Mouse (Mus musculus): ENCODE measurements around the gene Pmvk. TPM values are rescaled to one million over a fixed set of nuclear protein-coding genes. Genes with fewer than 3 reads are reported as not detected.
"Not testable (repeated sequence)": the region's sequence is repeated elsewhere in the genome, so short reads cannot be mapped to it uniquely, and the experiment has no call there.

The Pmvk gene
- total RNA-seq, 2 experiments from 2014 or later, result 31.4 to 77.1 TPM

DNA sequence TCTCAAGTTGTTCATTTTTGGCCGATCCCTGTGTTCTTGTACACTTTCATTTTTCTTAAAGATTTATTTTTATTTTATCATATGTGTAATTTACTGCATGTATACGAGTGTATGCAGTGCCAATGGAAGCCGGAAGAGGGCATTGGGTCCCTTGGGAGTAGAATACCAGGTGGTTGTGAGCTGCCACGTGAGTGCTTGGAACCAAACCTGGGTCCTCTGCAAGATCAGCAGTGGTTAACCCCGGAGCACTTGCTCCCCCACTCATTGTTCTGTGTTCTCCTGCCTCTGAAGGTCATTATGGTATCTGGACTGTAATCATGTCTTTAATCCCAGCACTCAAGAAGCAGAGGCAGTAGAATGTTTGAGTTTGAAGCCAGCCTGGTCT lies 29.2 kb upstream of the Pmvk start:
- no peak for DNase-seq (ENCODE audit: low spot score in 2 of 2)

DNA sequence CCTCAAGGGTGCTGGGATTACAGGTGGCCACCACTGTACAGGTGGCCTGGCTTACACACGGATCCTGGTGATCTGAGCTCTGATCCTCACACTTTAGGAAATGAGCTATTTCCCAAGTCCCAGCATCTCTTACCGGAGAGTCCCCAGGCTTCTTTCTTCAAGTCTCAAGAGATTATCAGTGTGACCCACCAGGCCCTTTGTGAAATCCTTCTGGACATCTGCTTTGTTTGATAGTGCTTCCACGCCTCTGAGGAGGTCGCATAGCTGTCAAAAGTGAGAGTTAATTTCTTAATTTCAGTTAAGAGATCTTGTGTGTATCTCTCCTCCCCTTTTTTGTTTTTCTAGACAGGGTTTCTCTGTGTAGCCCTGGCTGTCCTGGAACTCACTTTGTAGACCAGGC lies 28.5 kb upstream of the Pmvk start:
- no peak for DNase-seq (ENCODE audit: low spot score in 2 of 2)

DNA sequence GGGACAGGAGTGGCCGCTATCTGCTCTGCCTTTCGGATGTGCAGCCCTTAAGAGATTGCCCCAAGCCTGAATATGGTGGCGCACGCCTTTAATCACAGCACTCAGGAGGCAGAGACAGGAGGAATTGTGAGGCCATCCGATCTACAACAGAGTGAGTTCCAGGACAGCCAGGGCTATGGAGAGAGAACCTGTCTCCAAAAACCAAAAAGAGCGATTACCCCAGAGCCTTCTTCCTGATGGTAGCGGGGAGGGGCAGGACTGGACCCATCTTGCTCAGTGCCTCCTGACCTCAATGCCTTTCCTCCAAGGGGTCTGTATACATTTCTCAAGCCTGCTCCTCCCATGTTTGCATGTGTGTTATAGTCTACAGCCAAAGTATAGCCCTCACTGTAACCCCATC lies 25.3 kb upstream of the Pmvk start:
- not testable (repeated sequence) for DNase-seq (ENCODE audit: low spot score in 2 of 2)

DNA sequence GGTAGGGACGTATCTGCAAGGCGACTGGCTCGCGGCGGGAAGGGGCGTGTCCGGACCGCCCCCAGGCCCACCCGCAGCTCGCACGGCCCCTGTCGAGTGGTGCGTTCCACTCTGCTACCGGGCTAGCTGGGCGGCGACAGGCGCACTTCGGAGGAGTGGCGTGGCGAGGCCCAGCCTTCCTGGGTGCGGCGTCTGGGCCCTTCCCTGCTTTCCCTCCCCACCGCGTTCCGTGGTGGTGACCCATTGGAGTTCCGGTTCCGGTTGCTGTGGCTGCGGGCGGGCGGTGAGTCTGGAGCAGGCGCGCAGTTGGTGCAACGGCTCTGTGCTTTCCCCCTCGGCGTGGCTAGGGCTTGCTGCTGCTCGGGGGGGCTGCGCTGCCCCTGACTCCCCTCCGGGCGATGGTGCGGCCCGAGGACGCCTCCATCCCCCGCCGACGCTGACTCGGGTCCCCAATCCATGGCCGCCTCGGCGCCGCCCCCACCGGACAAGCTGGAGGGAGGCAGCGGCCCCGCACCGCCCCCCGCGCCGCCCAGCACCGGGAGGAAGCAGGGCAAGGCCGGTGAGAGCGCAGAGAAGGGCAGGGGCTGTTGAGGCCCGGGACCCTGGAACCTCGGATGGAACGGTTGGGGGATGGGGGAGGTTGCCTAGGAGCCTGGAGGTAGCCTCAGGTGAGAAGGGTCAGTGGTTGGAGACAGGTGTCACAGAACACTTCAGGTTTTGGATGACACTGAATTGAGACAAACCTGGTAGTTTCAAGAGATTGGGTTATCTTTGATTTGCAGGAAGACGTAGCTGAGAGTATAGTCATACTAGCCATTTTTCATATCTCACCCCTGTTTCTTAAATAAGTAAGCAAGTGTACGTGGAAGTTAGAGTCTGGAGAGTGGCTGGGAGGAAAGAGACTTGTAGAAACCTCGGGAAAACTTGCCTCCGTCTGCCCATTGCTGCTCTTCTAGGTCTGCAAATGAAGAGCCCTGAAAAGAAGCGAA lies 23.9 kb upstream of the Pmvk start, which contains the start of gene Pygo2:
Pygo2 (plus strand) TSS at position 44 of the 989 bp plus-strand sequence.
- peak; percentile 90 to 91 for DNase-seq (ENCODE audit: low spot score in 2 of 2)

DNA sequence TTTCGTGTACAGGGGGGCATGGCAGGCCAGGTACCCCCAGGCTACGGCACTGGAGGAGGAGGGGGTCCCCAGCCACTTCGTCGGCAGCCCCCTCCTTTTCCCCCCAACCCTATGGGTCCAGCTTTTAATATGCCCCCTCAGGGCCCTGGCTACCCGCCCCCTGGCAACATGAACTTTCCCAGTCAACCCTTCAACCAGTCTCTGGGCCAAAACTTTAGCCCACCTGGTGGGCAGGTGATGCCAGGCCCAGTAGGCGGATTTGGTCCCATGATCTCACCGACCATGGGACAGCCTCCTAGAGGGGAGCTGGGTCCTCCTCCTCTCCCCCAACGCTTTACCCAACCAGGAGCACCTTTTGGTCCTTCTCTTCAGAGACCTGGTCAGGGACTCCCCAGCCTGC lies 21.7 kb upstream of the Pmvk start:
- no peak for DNase-seq (ENCODE audit: low spot score in 2 of 2)

DNA sequence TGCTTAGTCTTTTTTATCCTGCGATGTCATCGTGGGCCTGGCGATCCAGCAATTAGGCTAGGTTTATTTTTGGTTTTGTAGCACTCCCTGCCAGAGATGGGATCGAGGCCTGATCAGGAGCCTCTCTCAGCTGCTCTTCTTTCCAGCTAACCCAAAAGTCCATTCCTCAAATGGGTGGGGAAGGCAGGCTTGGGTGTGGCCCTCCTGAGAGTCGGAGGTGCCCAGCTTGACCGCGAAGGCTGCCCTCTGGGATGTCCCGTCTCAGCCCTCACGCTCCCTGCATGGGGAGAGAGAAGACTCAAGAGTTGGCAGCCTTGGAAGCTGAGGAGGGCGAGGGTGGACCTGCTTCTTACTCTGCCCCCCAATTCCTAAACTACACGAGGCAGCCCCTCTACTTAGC lies 19.8 kb upstream of the Pmvk start:
- DNase-seq (ENCODE audit: low spot score in 2 of 2), result no peak

DNA sequence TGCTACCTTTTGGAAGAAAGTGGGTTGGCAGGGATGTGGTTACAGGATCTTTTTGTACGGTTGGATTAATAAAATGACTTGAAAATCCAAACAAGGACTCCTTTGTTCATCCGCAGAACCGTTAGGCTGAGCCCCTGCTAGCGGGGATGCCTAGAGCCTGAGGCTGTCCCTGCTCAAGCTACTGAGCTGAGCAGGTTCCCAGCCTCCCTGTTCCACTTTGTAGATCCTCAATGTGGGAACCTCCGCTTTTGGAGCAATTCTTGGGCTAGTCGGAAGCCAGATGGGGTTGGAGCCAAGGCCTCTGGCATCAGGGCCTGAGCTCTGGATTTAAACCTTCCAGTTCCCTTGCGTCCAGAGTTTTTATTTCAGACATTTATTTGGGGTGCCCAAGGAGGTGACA lies 19.3 kb upstream of the Pmvk start:
- DNase-seq (ENCODE audit: low spot score in 2 of 2), result no peak

DNA sequence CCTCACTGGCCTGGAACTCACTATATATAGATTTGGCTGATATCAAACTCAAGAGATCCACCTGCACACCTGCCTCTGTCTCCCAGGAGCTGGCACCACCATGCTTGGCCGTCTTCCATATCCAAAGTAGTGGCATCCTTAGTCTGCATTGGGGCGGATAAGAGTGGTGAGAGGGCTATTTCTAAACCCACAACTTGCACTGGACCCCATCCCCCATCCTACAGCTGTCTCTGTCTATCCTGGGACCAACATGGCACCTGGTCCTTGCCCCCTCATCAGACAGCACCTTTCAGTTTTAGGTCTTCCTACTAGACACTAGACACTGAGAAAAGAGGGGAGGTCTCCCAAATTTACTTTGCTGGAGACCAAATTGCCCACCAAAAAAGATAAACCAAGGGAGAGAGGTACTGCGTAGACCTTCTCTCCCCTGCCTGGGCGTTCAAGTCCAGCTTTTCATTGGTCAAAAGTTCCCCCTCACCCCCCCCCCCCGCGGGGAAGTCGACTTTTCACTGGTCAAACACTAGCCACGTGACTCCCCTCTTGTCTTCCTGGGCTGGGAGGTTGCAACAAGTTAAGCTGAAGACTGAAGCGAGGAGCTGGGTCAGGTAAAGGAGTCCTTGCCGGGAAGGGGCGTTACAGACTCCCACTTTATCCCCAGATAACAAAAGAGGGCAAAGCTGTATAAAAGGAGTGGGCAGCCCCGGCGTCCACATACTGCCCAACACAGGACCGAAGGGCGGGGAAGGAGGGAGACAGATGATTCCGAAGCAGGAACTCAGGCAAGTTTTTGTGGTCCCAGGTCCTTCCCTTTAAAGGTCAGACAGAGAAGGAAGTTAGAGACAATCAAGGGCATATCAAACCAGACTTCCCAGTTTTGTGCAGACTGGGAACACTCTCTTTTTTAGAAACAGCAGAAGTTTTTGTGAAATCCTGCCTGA lies 17.9 kb upstream of the Pmvk start, which contains the start of gene Pbxip1:
Pbxip1 (plus strand) TSS at position 531 of the 938 bp plus-strand sequence.
- peak; percentile 42 to 53 for DNase-seq (ENCODE audit: low spot score in 2 of 2)

DNA sequence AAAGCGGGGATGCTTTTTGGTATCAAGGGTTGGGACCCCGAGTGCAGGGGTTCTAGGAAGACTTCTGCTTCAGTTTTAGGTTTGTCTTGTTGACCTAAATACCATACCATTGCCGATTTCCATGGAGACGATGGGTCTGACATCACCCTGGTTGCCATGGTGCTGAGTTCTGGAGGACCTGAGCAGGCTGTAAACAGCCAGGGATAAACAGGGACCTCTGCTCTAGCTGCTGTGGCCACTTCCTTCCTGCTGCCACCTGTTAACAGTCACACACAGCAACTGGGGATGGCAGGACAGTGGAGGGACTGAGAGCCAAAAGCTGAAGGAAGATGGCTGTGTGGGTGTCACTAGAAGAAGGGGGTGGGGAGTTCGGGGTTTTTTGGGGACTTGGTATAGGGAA lies 17.1 kb upstream of the Pmvk start:
- no peak for DNase-seq (ENCODE audit: low spot score in 2 of 2)

DNA sequence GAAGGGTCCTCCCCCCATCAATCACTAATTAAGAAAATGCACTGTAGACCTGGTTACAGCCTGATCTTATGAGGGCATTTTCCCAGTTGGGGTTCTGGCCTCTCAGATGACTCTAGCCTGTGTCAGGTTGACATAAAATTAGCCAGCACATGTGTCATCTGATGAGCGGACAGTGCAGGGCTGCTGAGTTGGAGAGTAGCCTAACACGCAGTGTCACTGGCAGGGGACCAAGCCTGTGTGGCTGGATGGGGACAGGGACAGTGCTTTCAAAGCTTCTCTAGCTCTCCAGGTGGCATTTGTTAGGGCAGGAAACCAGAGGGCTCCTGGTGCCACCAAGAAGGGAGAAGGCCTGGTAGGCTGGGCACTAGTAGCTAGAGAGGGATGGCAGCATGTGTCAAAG lies 13.7 kb upstream of the Pmvk start:
- DNase-seq (ENCODE audit: low spot score in 2 of 2), result peak in 1 of 2 experiments; percentile 42

DNA sequence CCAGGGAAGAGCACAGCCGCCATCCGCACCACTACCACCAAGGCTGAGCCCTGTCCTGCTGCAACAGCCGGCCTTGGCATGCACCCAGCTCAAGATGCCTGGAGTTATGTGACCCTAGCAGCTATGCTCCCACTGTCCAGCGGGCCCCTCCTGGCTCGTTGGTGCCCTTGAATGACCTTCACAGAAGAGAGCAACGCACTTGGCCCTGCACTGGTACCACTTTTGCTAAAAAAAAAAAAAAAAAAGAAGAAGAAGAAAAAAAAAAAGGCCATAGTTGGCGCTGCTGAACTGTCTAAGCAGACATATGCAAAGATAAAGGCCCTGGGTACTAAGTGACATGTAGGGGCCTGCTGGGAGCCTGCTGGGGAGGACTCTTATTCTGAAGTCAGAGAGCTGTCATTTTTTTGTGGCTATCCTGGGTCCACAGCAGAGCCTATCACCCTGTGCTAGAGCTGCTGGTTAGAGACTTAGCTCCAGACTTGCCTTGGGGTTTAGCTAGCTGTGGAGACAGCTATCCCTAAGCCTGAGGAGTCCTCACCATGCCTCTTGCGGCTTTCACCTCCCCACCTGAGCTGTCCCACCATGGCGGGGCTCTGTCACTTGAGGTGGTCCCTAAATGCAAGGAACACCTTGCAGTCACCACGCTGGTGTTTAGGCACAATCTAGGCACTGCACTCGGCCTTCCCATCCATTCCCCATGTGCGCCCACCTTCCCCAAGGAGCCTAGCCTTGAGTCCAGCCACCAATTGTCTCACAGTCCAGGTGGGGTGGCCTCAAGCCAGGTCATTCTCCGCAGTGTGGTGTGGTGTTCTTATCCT lies 5.4 kb upstream of the Pmvk start:
- peak; percentile 51 to 53 for DNase-seq (ENCODE audit: low spot score in 2 of 2)

DNA sequence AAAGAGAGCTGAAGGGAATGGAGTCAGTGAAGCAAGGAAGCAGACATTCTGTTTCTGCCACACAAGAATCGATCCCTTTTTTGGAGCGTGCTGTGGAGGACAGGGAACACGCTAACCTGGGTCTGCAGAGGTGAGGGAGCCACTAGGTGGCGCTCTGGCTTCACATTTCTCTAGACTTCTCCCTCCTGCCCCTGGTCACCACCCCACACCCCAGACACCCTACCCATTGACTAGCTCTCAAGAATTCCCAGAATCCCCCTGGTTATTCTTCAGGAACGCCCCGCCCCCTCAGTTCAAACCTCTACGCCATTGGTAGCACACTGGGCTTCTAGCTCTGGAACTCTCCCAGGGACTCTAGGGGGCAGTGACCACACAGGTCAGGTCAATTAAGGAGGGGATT lies 4.8 kb upstream of the Pmvk start:
- DNase-seq (ENCODE audit: low spot score in 2 of 2), result peak; percentile 73 to 79

DNA sequence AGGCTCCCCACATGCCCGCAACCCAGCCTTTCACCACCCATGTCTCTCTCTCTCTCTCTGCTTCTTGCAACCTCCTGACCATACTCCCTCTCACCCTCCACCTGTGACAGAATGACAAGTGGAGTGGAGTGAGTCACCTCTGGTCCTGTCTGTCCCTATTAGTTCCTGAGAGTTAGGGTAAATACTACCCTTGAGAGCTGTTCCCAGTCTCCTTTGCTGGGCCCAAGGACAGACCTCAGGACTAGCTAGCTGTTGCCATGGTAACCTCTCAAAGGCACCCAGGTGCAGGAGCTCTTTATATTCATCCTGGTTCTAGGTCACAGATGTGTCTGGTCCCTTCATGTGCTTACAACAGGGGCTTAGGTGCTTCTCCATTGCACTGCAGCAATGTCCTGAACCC lies 2.4 kb upstream of the Pmvk start:
- no peak for DNase-seq (ENCODE audit: low spot score in 2 of 2)

DNA sequence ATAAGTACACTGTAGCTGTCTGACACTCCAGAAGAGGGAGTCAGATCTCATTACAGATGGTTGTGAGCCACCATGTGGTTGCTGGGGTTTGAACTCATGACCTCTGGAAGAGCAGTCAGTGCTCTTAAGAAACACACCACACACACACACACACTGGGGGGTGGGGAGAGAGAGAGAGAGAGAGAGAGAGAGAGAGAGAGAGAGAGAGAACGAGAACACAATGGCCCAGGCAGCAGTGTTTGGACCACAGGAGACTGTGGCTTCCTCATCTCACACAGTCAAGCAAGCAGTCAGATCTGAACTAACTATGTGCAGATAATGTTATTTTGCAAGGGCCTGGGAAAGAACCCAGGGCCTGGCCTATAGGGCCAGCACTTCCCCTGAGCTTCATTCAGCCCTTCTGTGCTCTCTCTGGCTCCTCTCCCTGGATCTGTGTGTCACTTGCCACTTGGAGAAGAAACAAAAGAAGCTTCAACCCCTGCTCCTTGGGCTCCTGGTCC lies 1.5 kb downstream of the Pmvk start:
- no peak for DNase-seq (ENCODE audit: low spot score in 2 of 2)

DNA sequence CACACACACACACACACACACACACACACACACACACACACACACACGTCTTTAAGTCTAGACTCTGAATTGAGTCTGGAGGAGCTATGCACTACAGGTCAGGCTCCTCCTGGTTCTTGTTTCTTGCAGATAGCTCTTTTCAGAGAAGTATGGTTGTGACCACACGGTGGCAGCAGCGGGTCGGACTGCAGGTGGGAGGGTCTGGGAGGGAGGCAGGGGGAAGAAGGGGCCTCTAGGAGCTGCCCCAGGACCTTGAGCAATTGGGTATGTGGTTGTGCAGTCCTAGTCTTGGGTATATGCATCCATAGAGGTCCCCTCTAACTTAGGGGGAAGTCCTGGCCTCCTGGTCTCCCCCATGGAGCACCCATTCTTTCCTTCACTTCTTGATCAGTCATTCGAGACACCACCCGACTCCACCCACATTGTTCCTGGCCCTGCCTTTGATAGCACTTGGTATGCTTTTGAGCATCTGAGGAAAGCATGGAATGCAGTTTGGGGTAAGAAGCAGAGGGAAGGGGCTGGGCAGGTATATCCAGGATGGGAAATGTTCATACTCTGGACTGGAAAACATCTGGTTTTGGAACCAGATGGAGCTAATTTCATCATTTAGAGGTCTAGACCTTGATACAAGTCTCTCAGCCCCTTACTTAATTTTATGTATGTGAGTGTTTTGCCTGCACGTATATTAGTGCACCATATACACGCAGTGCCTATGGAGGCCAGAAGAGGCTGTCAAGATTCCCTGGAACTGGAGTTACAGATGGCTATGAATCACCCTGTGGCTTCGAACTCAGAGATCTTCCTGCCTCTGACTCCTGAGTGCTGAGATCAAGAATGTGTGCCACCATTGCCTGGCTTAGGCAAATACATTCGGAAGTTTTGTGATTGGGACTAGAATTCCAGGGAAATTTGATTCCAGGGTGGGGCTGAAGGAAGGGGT lies 2.7 kb downstream of the Pmvk start:
- peak; percentile 68 to 72 for DNase-seq (ENCODE audit: low spot score in 2 of 2)

DNA sequence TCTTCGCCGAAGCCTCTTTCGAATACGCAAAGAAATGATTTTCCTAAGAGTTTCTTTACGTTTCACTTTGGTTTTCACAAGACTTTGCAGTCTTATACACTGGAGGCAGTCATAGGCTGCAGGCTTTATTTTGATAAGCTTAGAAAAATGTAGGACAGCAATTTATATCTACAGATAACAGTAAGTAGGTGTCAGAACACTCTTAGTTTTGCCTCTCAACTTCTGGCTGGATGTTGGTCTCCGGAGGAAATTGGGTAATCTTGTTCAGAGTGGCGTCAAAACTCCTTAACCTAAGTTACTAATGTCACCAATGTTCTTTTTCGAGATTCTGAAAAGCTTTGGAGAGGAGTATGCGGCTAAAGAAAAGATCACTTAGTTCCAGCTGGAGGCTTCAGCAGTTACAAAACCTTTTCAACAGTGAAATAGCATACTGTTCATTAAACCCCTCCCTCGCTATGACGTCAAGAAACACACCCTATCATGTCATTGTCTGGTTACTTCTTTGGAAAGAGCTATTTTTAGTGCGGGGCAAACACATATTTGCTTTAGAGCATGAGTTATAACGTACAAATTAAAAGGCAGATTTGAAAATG lies 4.1 kb downstream of the Pmvk start:
- no peak for DNase-seq (ENCODE audit: low spot score in 2 of 2)

DNA sequence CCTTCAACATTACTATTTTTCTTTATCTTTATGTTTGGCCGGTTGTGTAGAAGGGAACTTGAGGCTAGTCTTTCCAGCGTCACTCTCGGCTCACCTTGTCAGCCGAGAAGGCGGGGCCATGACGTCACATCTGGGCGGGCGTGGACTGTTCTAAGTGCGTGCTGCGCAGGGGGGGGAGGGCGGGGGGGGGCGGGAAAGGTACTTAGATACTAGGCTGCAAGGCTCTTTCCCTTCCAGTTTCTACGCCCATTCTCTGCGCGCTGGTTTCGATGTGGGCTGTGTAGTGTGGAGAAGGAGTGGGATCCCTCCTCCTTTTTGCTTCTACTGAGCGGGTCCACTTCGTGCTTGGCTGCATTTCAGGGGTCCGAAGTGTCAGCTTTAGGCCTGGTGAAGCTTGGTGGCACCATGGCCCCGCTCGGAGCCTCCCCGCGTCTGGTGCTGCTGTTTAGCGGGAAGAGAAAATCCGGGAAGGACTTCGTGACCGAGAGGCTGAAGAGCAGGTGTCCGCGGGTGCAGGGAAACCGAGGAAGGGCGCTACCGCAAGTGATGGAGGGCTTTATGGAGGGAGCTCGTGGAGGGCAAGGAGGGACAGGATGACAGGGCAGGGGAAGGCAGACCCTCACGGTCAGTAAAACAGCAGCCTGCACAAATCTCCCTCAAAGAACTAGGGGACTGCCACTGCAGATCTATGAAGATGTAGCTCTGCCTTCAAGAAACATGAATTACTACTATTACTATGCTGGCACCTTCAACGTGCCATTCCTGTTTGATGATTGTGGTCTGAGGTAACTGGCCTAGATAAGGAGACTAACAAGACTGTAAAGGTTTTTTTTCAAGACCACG lies 4.8 kb downstream of the Pmvk start:
- peak; percentile 91 to 93 for DNase-seq (ENCODE audit: low spot score in 2 of 2)

DNA sequence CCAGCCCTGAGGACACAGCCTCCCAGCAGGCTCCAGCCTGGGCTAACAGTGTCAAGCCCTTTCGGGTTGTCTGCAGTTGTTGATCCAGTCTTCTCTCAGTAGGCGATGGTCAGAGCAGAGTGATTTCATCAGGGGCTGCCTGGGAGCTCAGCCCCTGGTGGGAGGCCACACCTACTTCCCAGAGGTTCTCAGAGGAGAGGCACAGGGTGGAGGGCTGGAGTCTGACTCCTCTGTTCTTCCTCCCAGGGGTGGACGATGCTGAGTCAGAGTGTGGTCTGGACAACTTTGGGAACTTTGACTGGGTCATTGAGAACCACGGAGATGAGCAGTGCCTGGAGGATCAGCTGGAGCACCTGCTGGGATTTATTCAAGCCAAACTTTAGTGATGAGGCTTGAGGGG lies 13.9 kb downstream of the Pmvk start:
- no peak for DNase-seq (ENCODE audit: low spot score in 2 of 2)
